Mouse (Mus musculus): ENCODE results near the gene Fbxl21. TPM values are rescaled to one million over a fixed set of nuclear protein-coding genes. Genes with fewer than 3 reads are reported as not detected.

Fbxl21 gene
- polyA plus RNA-seq, 1 experiment from 2014 or later: 1.8 TPM

- 77% methylated on average over 6 of the region's 6 CpGs for WGBS
- H3K4me2 ChIP-seq: no peak overlapping the region
Observed at GRCm38 (mm10) chr13:56559841-56560370, 37.6 kb downstream of the Fbxl21 start.

GRCm38 (mm10) chr13:56561129-56561528, 38.9 kb downstream of the Fbxl21 start:
- WGBS: 69% methylated on average over 8 of the region's 8 CpGs
- no peaks in the 10 kb centered on the region for H3K9me3 ChIP-seq

More at GRCm38 (mm10) chr13:56559841-56560370, 37.6 kb downstream of the Fbxl21 start:
- Histone ChIP-seq H3K27me3 (no peaks in the 10 kb centered on the region), H3K9me3 (no peaks in the 10 kb centered on the region), H3K9ac (no peak overlapping the region), H3K27ac (no peak overlapping the region), H3K4me3 (no peak overlapping the region), H3K4me1 (peaks cover 3% of the 10 kb centered on the region; the same call in 1 of the 2 replicates), H3K36me3 (no peaks in the 10 kb centered on the region)
- no peak for ATAC-seq (ENCODE audit: borderline replicate concordance, extremely low read depth, low FRiP score, low TSS enrichment)

GRCm38 (mm10) chr13:56563075-56563474, 40.8 kb downstream of the Fbxl21 start:
- Histone ChIP-seq H3K4me2 (no peak overlapping the region), H3K4me3 (no peak overlapping the region), H3K9me3 (no peaks in the 10 kb centered on the region), H3K27ac (no peak overlapping the region), H3K9ac (no peak overlapping the region), H3K27me3 (no peaks in the 10 kb centered on the region), H3K4me1 (peaks cover 3% of the 10 kb centered on the region; the same call in 1 of the 2 replicates), H3K36me3 (no peaks in the 10 kb centered on the region)
- no peak for ATAC-seq (ENCODE audit: borderline replicate concordance, extremely low read depth, low FRiP score, low TSS enrichment)
- 41% methylated on average over 6 of the region's 6 CpGs for WGBS

More at GRCm38 (mm10) chr13:56561129-56561528, 38.9 kb downstream of the Fbxl21 start:
- Histone ChIP-seq H3K4me2 (no peak overlapping the region), H3K27me3 (no peaks in the 10 kb centered on the region), H3K4me3 (no peak overlapping the region), H3K4me1 (peaks cover 3% of the 10 kb centered on the region; the same call in 1 of the 2 replicates), H3K27ac (no peak overlapping the region), H3K36me3 (no peaks in the 10 kb centered on the region), H3K9ac (no peak overlapping the region)
- no peak for ATAC-seq (ENCODE audit: borderline replicate concordance, extremely low read depth, low FRiP score, low TSS enrichment)

GRCm38 (mm10) chr13:56566336-56566735, 44.1 kb downstream of the Fbxl21 start:
- Histone ChIP-seq H3K27me3 (no peaks in the 10 kb centered on the region), H3K9me3 (no peaks in the 10 kb centered on the region), H3K4me1 (peaks cover 6% of the 10 kb centered on the region; the same call in 1 of the 2 replicates), H3K36me3 (no peaks in the 10 kb centered on the region), H3K4me3 (no peak overlapping the region), H3K27ac (no peak overlapping the region), H3K9ac (no peak overlapping the region), H3K4me2 (no peak overlapping the region)
- ATAC-seq (ENCODE audit: borderline replicate concordance, extremely low read depth, low FRiP score, low TSS enrichment): no peak
- 59% methylated on average over 10 of the region's 10 CpGs for WGBS

GRCm38 (mm10) chr13:56571645-56572044, 49.4 kb downstream of the Fbxl21 start:
- no peak overlapping the region for H3K4me2 ChIP-seq
- WGBS: 56% methylated on average over 8 of the region's 8 CpGs

GRCm38 (mm10) chr13:56575074-56575473, 52.8 kb downstream of the Fbxl21 start:
- Histone ChIP-seq H3K4me1 (peaks cover 19% of the 10 kb centered on the region), H3K27me3 (no peaks in the 10 kb centered on the region), H3K27ac (0 out of 2 replicates have a peak overlapping the region, but pooled peaks have one; percentile 72), H3K4me2 (no peak overlapping the region), H3K4me3 (no peak overlapping the region), H3K9ac (no peak overlapping the region), H3K9me3 (no peaks in the 10 kb centered on the region), H3K36me3 (no peaks in the 10 kb centered on the region)
- no peak for ATAC-seq (ENCODE audit: borderline replicate concordance, extremely low read depth, low FRiP score, low TSS enrichment)
- 72% methylated on average over 4 of the region's 4 CpGs for WGBS

More at GRCm38 (mm10) chr13:56571645-56572044, 49.4 kb downstream of the Fbxl21 start:
- Histone ChIP-seq H3K36me3 (no peaks in the 10 kb centered on the region), H3K27me3 (no peaks in the 10 kb centered on the region), H3K27ac (peak overlapping the region; percentile 26; the same call in 1 of the 2 replicates), H3K4me3 (no peak overlapping the region), H3K9ac (no peak overlapping the region), H3K4me1 (peaks cover 19% of the 10 kb centered on the region), H3K9me3 (no peaks in the 10 kb centered on the region)
- no peak for ATAC-seq (ENCODE audit: borderline replicate concordance, extremely low read depth, low FRiP score, low TSS enrichment)

- 22% methylated on average over 12 of the region's 12 CpGs for WGBS
- Histone ChIP-seq H3K36me3 (no peaks in the 10 kb centered on the region), H3K27ac (peak overlapping the region; percentile 72), H3K9me3 (no peaks in the 10 kb centered on the region), H3K4me1 (peaks cover 19% of the 10 kb centered on the region), H3K9ac (no peak overlapping the region), H3K27me3 (no peaks in the 10 kb centered on the region), H3K4me3 (no peak overlapping the region), H3K4me2 (no peak overlapping the region)
- peak; percentile 50; the same call in 1 of the 2 replicates for ATAC-seq (ENCODE audit: borderline replicate concordance, extremely low read depth, low FRiP score, low TSS enrichment)
Observed at GRCm38 (mm10) chr13:56575701-56576321, 53.5 kb downstream of the Fbxl21 start.

- ATAC-seq (ENCODE audit: borderline replicate concordance, extremely low read depth, low FRiP score, low TSS enrichment): no peak
Observed at GRCm38 (mm10) chr13:56578097-56578496, 55.8 kb downstream of the Fbxl21 start.

GRCm38 (mm10) chr13:56580450-56580849, 58.2 kb downstream of the Fbxl21 start:
- H3K9ac ChIP-seq: no peak overlapping the region
- no peak overlapping the region for H3K4me3 ChIP-seq
- ATAC-seq (ENCODE audit: borderline replicate concordance, extremely low read depth, low FRiP score, low TSS enrichment): no peak
- H3K27me3 ChIP-seq: no peaks in the 10 kb centered on the region
- WGBS: 75% methylated on average over 5 of the region's 5 CpGs
- H3K36me3 ChIP-seq: no peaks in the 10 kb centered on the region
- H3K4me1 ChIP-seq: peaks cover 29% of the 10 kb centered on the region
- H3K9me3 ChIP-seq: no peaks in the 10 kb centered on the region
- H3K4me2 ChIP-seq: no peak overlapping the region
- no peak overlapping the region for H3K27ac ChIP-seq

More at GRCm38 (mm10) chr13:56578097-56578496, 55.8 kb downstream of the Fbxl21 start:
- Histone ChIP-seq H3K4me2 (no peak overlapping the region), H3K27ac (no peak overlapping the region), H3K36me3 (no peaks in the 10 kb centered on the region), H3K9me3 (no peaks in the 10 kb centered on the region), H3K4me1 (peaks cover 32% of the 10 kb centered on the region), H3K9ac (no peak overlapping the region), H3K27me3 (no peaks in the 10 kb centered on the region), H3K4me3 (no peak overlapping the region)
- WGBS: 52% methylated on average over 5 of the region's 5 CpGs

GRCm38 (mm10) chr13:56581512-56581911, 59.2 kb downstream of the Fbxl21 start:
- 8% methylated on average over 3 of the region's 3 CpGs for WGBS
- peak overlapping the region; percentile 92 for H3K27ac ChIP-seq
- ATAC-seq (ENCODE audit: borderline replicate concordance, extremely low read depth, low FRiP score, low TSS enrichment): no peak; the same call in 1 of the 2 replicates
- H3K4me1 ChIP-seq: peaks cover 31% of the 10 kb centered on the region
- no peak overlapping the region for H3K9ac ChIP-seq
- no peak overlapping the region for H3K4me2 ChIP-seq
- H3K4me3 ChIP-seq: no peak overlapping the region
- H3K9me3 ChIP-seq: no peaks in the 10 kb centered on the region
- no peaks in the 10 kb centered on the region for H3K36me3 ChIP-seq
- H3K27me3 ChIP-seq: no peaks in the 10 kb centered on the region

GRCm38 (mm10) chr13:56581961-56582434, 59.7 kb downstream of the Fbxl21 start:
- H3K4me1 ChIP-seq: peaks cover 35% of the 10 kb centered on the region
- peak overlapping the region; percentile 92 for H3K27ac ChIP-seq
- under 1% methylated on average over 6 of the region's 6 CpGs for WGBS
- H3K9ac ChIP-seq: 0 out of 2 replicates have a peak overlapping the region, but pooled peaks have one; percentile 5
- H3K4me2 ChIP-seq: peak overlapping the region; percentile 44
- no peaks in the 10 kb centered on the region for H3K27me3 ChIP-seq
- H3K9me3 ChIP-seq: no peaks in the 10 kb centered on the region
- no peaks in the 10 kb centered on the region for H3K36me3 ChIP-seq
- H3K4me3 ChIP-seq: no peak overlapping the region; the same call in 1 of the 2 replicates
- peak; percentile 97 for ATAC-seq (ENCODE audit: borderline replicate concordance, extremely low read depth, low FRiP score, low TSS enrichment)

GRCm38 (mm10) chr13:56582720-56583119, 60.4 kb downstream of the Fbxl21 start:
- 26% methylated on average over 3 of the region's 3 CpGs for WGBS
- Histone ChIP-seq H3K4me2 (no peak overlapping the region), H3K27me3 (no peaks in the 10 kb centered on the region), H3K4me1 (peaks cover 35% of the 10 kb centered on the region), H3K9ac (no peak overlapping the region), H3K4me3 (no peak overlapping the region), H3K9me3 (no peaks in the 10 kb centered on the region), H3K27ac (peak overlapping the region; percentile 92), H3K36me3 (no peaks in the 10 kb centered on the region)
- peak; percentile 53 for ATAC-seq (ENCODE audit: borderline replicate concordance, extremely low read depth, low FRiP score, low TSS enrichment)
